Mouse (Mus musculus): ENCODE measurements around the gene Cstad. TPM values are rescaled to one million over a fixed set of nuclear protein-coding genes. Genes with fewer than 3 reads are reported as not detected.

The Cstad gene
- polyA plus RNA-seq, 1 experiment from 2014 or later, result 1.4 TPM

- Histone ChIP-seq H3K27ac (no peak overlapping the region), H3K4me1 (no peaks in the 10 kb centered on the region), H3K9ac (no peak overlapping the region), H3K4me3 (no peak overlapping the region), H3K9me3 (no peaks in the 10 kb centered on the region), H3K4me2 (replicated peaks) (no peak overlapping the region), H3K27me3 (no peaks in the 10 kb centered on the region), H3K36me3 (no peaks in the 10 kb centered on the region)
- WGBS, result 87% methylated on average over 4 of the region's 4 CpGs
- ATAC-seq (ENCODE audit: insufficient number of reproducible peaks, insufficient read depth, low FRiP score, low TSS enrichment), result no peak
Measured at GRCm38 (mm10) chr2:30573522-30573921, 21.3 kb upstream of the Cstad start.

GRCm38 (mm10) chr2:30577010-30577409, 17.8 kb upstream of the Cstad start:
- 84% methylated on average over 9 of the region's 9 CpGs for WGBS
- ATAC-seq (ENCODE audit: insufficient number of reproducible peaks, insufficient read depth, low FRiP score, low TSS enrichment), result no peak

GRCm38 (mm10) chr2:30578006-30578405, 16.8 kb upstream of the Cstad start:
- Histone ChIP-seq H3K4me1 (no peaks in the 10 kb centered on the region), H3K9me3 (no peaks in the 10 kb centered on the region), H3K36me3 (no peaks in the 10 kb centered on the region)

More at GRCm38 (mm10) chr2:30577010-30577409, 17.8 kb upstream of the Cstad start:
- Histone ChIP-seq H3K9me3 (no peaks in the 10 kb centered on the region), H3K9ac (no peak overlapping the region), H3K4me1 (no peaks in the 10 kb centered on the region), H3K36me3 (no peaks in the 10 kb centered on the region), H3K4me2 (replicated peaks) (no peak overlapping the region), H3K27ac (no peak overlapping the region), H3K27me3 (no peaks in the 10 kb centered on the region), H3K4me3 (no peak overlapping the region)

GRCm38 (mm10) chr2:30587161-30587560, 7.7 kb upstream of the Cstad start:
- no peak for ATAC-seq (ENCODE audit: insufficient number of reproducible peaks, insufficient read depth, low FRiP score, low TSS enrichment)
- no peak overlapping the region for H3K9ac ChIP-seq

More at GRCm38 (mm10) chr2:30578006-30578405, 16.8 kb upstream of the Cstad start:
- no peaks in the 10 kb centered on the region for H3K27me3 ChIP-seq
- ATAC-seq (ENCODE audit: insufficient number of reproducible peaks, insufficient read depth, low FRiP score, low TSS enrichment), result no peak
- no peak overlapping the region for H3K9ac ChIP-seq
- H3K4me2 ChIP-seq (replicated peaks), result no peak overlapping the region
- WGBS, result 40% methylated on average over 2 of the region's 2 CpGs
- no peak overlapping the region for H3K4me3 ChIP-seq
- H3K27ac ChIP-seq, result no peak overlapping the region

GRCm38 (mm10) chr2:30587671-30588070, 7.2 kb upstream of the Cstad start:
- H3K27me3 ChIP-seq, result no peaks in the 10 kb centered on the region
- 63% methylated on average over 2 of the region's 2 CpGs for WGBS
- no peak for ATAC-seq (ENCODE audit: insufficient number of reproducible peaks, insufficient read depth, low FRiP score, low TSS enrichment)

More at GRCm38 (mm10) chr2:30587161-30587560, 7.7 kb upstream of the Cstad start:
- Histone ChIP-seq H3K9me3 (no peaks in the 10 kb centered on the region), H3K36me3 (no peaks in the 10 kb centered on the region), H3K27ac (peak overlapping the region; percentile 58; the same call in 1 of the 2 replicates), H3K27me3 (no peaks in the 10 kb centered on the region), H3K4me1 (peaks cover 24% of the 10 kb centered on the region; the same call in 1 of the 2 replicates), H3K4me2 (replicated peaks) (no peak overlapping the region), H3K4me3 (no peak overlapping the region)
- WGBS, result 30% methylated on average over 8 of the region's 8 CpGs

GRCm38 (mm10) chr2:30588985-30589511, 5.8 kb upstream of the Cstad start:
- peaks cover 33% of the 10 kb centered on the region for H3K4me1 ChIP-seq
- H3K36me3 ChIP-seq, result no peaks in the 10 kb centered on the region
- H3K9me3 ChIP-seq, result no peaks in the 10 kb centered on the region
- ATAC-seq (ENCODE audit: insufficient number of reproducible peaks, insufficient read depth, low FRiP score, low TSS enrichment), result no peak
- H3K27ac ChIP-seq, result no peak overlapping the region
- H3K4me2 ChIP-seq (replicated peaks), result no peak overlapping the region
- H3K4me3 ChIP-seq, result no peak overlapping the region
- H3K9ac ChIP-seq, result no peak overlapping the region
- H3K27me3 ChIP-seq, result no peaks in the 10 kb centered on the region
- 82% methylated on average over 4 of the region's 4 CpGs for WGBS

More at GRCm38 (mm10) chr2:30587671-30588070, 7.2 kb upstream of the Cstad start:
- Histone ChIP-seq H3K27ac (no peak overlapping the region), H3K4me1 (peaks cover 24% of the 10 kb centered on the region; the same call in 1 of the 2 replicates), H3K4me3 (no peak overlapping the region), H3K36me3 (no peaks in the 10 kb centered on the region), H3K4me2 (replicated peaks) (no peak overlapping the region), H3K9me3 (no peaks in the 10 kb centered on the region), H3K9ac (no peak overlapping the region)

- Histone ChIP-seq H3K4me2 (replicated peaks) (no peak overlapping the region), H3K4me3 (no peak overlapping the region), H3K27ac (no peak overlapping the region), H3K9ac (no peak overlapping the region), H3K27me3 (no peaks in the 10 kb centered on the region), H3K4me1 (peaks cover 39% of the 10 kb centered on the region), H3K9me3 (no peaks in the 10 kb centered on the region), H3K36me3 (no peaks in the 10 kb centered on the region)
- no peak for ATAC-seq (ENCODE audit: insufficient number of reproducible peaks, insufficient read depth, low FRiP score, low TSS enrichment)
- WGBS, result 72% methylated on average over 4 of the region's 4 CpGs
Measured at GRCm38 (mm10) chr2:30589781-30590180, 5.1 kb upstream of the Cstad start.

GRCm38 (mm10) chr2:30590909-30591308, 3.9 kb upstream of the Cstad start:
- Histone ChIP-seq H3K4me3 (0 out of 2 replicates have a peak overlapping the region, but pooled peaks have one; percentile 11), H3K27ac (no peak overlapping the region), H3K9me3 (no peaks in the 10 kb centered on the region), H3K4me2 (replicated peaks) (peak overlapping the region; percentile 45), H3K4me1 (peaks cover 45% of the 10 kb centered on the region), H3K27me3 (no peaks in the 10 kb centered on the region), H3K9ac (no peak overlapping the region), H3K36me3 (no peaks in the 10 kb centered on the region)
- 7% methylated on average over 3 of the region's 3 CpGs for WGBS
- no peak for ATAC-seq (ENCODE audit: insufficient number of reproducible peaks, insufficient read depth, low FRiP score, low TSS enrichment)

- H3K9ac ChIP-seq, result no peak overlapping the region
- WGBS, result 59% methylated on average over 6 of the region's 6 CpGs
- peaks cover 35% of the 10 kb centered on the region for H3K4me1 ChIP-seq
- no peak for ATAC-seq (ENCODE audit: insufficient number of reproducible peaks, insufficient read depth, low FRiP score, low TSS enrichment)
- no peaks in the 10 kb centered on the region for H3K36me3 ChIP-seq
- H3K4me2 ChIP-seq (replicated peaks), result no peak overlapping the region
- H3K27ac ChIP-seq, result no peak overlapping the region
- no peak overlapping the region for H3K4me3 ChIP-seq
- no peaks in the 10 kb centered on the region for H3K27me3 ChIP-seq
- H3K9me3 ChIP-seq, result no peaks in the 10 kb centered on the region
Measured at GRCm38 (mm10) chr2:30592391-30592790, 2.4 kb upstream of the Cstad start.

- Histone ChIP-seq H3K27me3 (no peaks in the 10 kb centered on the region), H3K4me2 (replicated peaks) (no peak overlapping the region), H3K9ac (no peak overlapping the region), H3K27ac (peak overlapping the region; percentile 100), H3K4me3 (no peak overlapping the region), H3K9me3 (no peaks in the 10 kb centered on the region), H3K4me1 (peaks cover 32% of the 10 kb centered on the region), H3K36me3 (no peaks in the 10 kb centered on the region)
- ATAC-seq (ENCODE audit: insufficient number of reproducible peaks, insufficient read depth, low FRiP score, low TSS enrichment), result no peak
- 87% methylated on average over 6 of the region's 6 CpGs for WGBS
Measured at GRCm38 (mm10) chr2:30592951-30593350, 1.9 kb upstream of the Cstad start.

- ATAC-seq (ENCODE audit: insufficient number of reproducible peaks, insufficient read depth, low FRiP score, low TSS enrichment), result no peak
- Histone ChIP-seq H3K4me2 (replicated peaks) (peak overlapping the region; percentile 65), H3K9ac (peak overlapping the region; percentile 74), H3K36me3 (no peaks in the 10 kb centered on the region), H3K4me3 (no peak overlapping the region), H3K27me3 (no peaks in the 10 kb centered on the region), H3K4me1 (peaks cover 29% of the 10 kb centered on the region), H3K9me3 (no peaks in the 10 kb centered on the region), H3K27ac (peak overlapping the region; percentile 100)
- 74% methylated on average over 13 of the region's 13 CpGs for WGBS
Measured at GRCm38 (mm10) chr2:30593636-30594310, 1.1 kb upstream of the Cstad start.

- peak overlapping the region; percentile 100 for H3K27ac ChIP-seq
- H3K36me3 ChIP-seq, result no peaks in the 10 kb centered on the region
- H3K9me3 ChIP-seq, result no peaks in the 10 kb centered on the region
- H3K4me3 ChIP-seq, result peak overlapping the region; percentile 44; the same call in 1 of the 2 replicates
- H3K4me1 ChIP-seq, result peaks cover 40% of the 10 kb centered on the region
- ATAC-seq (ENCODE audit: insufficient number of reproducible peaks, insufficient read depth, low FRiP score, low TSS enrichment), result no peak
- WGBS, result 74% methylated on average over 4 of the region's 4 CpGs
- H3K9ac ChIP-seq, result no peak overlapping the region
- H3K4me2 ChIP-seq (replicated peaks), result peak overlapping the region; percentile 65
- H3K27me3 ChIP-seq, result no peaks in the 10 kb centered on the region
Measured at GRCm38 (mm10) chr2:30595796-30596195, 956 bp downstream of the Cstad start.

Data from embryonic facial prominence, embryonic 12.5 days (tissue).